32 mouse cellular contexts compared by ENCODE assay signal in genomic region chr1:189951861-189952260, GRCm38 (mm10).
"Had no signal": no experiment of that assay in that cellular context is flagged by ENCODE, and none has a peak within 500 bp of the region (broad histone marks: within the 10 kb centered on the region; RNA-seq: fewer than 3 reads in every experiment).

No protein-coding gene starts in this region.

- H3K4me2 ChIP-seq: limb, embryonic 12.5 days; limb, embryonic 13.5 days; limb, embryonic 15.5 days; liver, embryonic 11.5 days; liver, embryonic 12.5 days; liver, embryonic 13.5 days; liver, embryonic 15.5 days; lung, embryonic 14.5 days; lung, embryonic 15.5 days; midbrain, embryonic 11.5 days; midbrain, embryonic 12.5 days; midbrain, embryonic 13.5 days; midbrain, embryonic 15.5 days; neural tube, embryonic 12.5 days; neural tube, embryonic 13.5 days had no signal

- H3K4me1 ChIP-seq: limb, embryonic 10.5 days; limb, embryonic 12.5 days; limb, embryonic 13.5 days; limb, embryonic 15.5 days; liver, embryonic 12.5 days; liver, embryonic 13.5 days; liver, embryonic 15.5 days; lung, embryonic 15.5 days; megakaryocyte, embryonic 14.5 days; midbrain, embryonic 12.5 days; midbrain, embryonic 13.5 days; midbrain, embryonic 15.5 days; neural tube, embryonic 12.5 days; neural tube, embryonic 13.5 days had no signal

- H3K4me3 ChIP-seq: limb, embryonic 10.5 days; limb, embryonic 12.5 days; limb, embryonic 13.5 days; limb, embryonic 15.5 days; liver, embryonic 12.5 days; liver, embryonic 13.5 days; liver, embryonic 15.5 days; lung, embryonic 15.5 days; megakaryocyte, embryonic 14.5 days; midbrain, embryonic 10.5 days; midbrain, embryonic 12.5 days; midbrain, embryonic 13.5 days; midbrain, embryonic 15.5 days; myocyte; neural tube, embryonic 12.5 days; neural tube, embryonic 13.5 days had no signal

- H3K9ac ChIP-seq: limb, embryonic 12.5 days; limb, embryonic 13.5 days; limb, embryonic 15.5 days; liver, embryonic 12.5 days; liver, embryonic 13.5 days; liver, embryonic 14.5 days; liver, embryonic 15.5 days; liver, postnatal 0 days; lung, embryonic 14.5 days; lung, embryonic 15.5 days; midbrain, embryonic 12.5 days; midbrain, embryonic 13.5 days; midbrain, embryonic 15.5 days; neural tube, embryonic 12.5 days; neural tube, embryonic 13.5 days had no signal

- H3K36me3 ChIP-seq: limb, embryonic 10.5 days; limb, embryonic 12.5 days; limb, embryonic 13.5 days; limb, embryonic 15.5 days; liver, embryonic 12.5 days; liver, embryonic 13.5 days; liver, embryonic 15.5 days; lung, embryonic 15.5 days; midbrain, embryonic 10.5 days; midbrain, embryonic 12.5 days; midbrain, embryonic 13.5 days; midbrain, embryonic 15.5 days; neural tube, embryonic 12.5 days; neural tube, embryonic 13.5 days had no signal

- DNase-seq: liver; liver, embryonic 13.5 days; liver, postnatal 0 days; lung, adult 18-20 months; lung, adult 2 months; lung, embryonic 14.5 days; lung, postnatal 10 days; lung, postnatal 14 days; lung, postnatal 36 days; lung, postnatal 4 days; midbrain, embryonic 14.5 days had no signal

- H3K27me3 ChIP-seq: limb, embryonic 12.5 days; limb, embryonic 13.5 days; limb, embryonic 15.5 days; liver, embryonic 12.5 days; liver, embryonic 13.5 days; liver, embryonic 15.5 days; lung, embryonic 15.5 days; midbrain, embryonic 12.5 days; midbrain, embryonic 13.5 days; midbrain, embryonic 15.5 days; neural tube, embryonic 12.5 days; neural tube, embryonic 13.5 days had no signal

- ATAC-seq: liver, embryonic 12.5 days; liver, postnatal 0 days; lung, postnatal 0 days; midbrain, embryonic 13.5 days; midbrain, embryonic 15.5 days; midbrain, embryonic 16.5 days had no signal

- H3K9me3 ChIP-seq: limb, embryonic 10.5 days; limb, embryonic 12.5 days; limb, embryonic 13.5 days; limb, embryonic 15.5 days; liver, embryonic 12.5 days; liver, embryonic 13.5 days; liver, embryonic 15.5 days; lung, embryonic 15.5 days; megakaryocyte, embryonic 14.5 days; midbrain, embryonic 10.5 days; midbrain, embryonic 12.5 days; midbrain, embryonic 13.5 days; midbrain, embryonic 15.5 days; neural tube, embryonic 12.5 days; neural tube, embryonic 13.5 days had no signal

- H3K27ac ChIP-seq: limb, embryonic 10.5 days; limb, embryonic 12.5 days; limb, embryonic 13.5 days; limb, embryonic 15.5 days; liver, embryonic 12.5 days; liver, embryonic 13.5 days; liver, embryonic 14.5 days; liver, embryonic 15.5 days; lung, embryonic 15.5 days; macrophage; midbrain, embryonic 10.5 days; midbrain, embryonic 12.5 days; midbrain, embryonic 13.5 days; midbrain, embryonic 15.5 days; neural tube, embryonic 12.5 days; neural tube, embryonic 13.5 days had no signal
